Mouse (Mus musculus) hindbrain, embryonic 10.5 days (tissue): ENCODE results near the gene Laptm4a. TPM values are rescaled to one million over a fixed set of nuclear protein-coding genes. Genes with fewer than 3 reads are reported as not detected.

Experiments
- DNase-seq: peaks from one replicate; pipeline ENCODE4 v3.0.0-alpha.2; 2017; ENCODE audit warnings: low spot score
- H3K27ac ChIP-seq: fragments of 300-500 bp; sonication (generic); 2 replicates; pipeline ENCODE4 v1.5.1; 2016; ENCODE audit warnings: mild to moderate bottlenecking, moderate library complexity
- H3K27me3 ChIP-seq: fragments of 300-500 bp; sonication (generic); 2 replicates; pipeline ENCODE4 v1.6.1; 2016; ENCODE audit warnings: mild to moderate bottlenecking; ENCODE audit not compliant: poor library complexity, insufficient read depth, severe bottlenecking
- H3K36me3 ChIP-seq: fragments of 300-500 bp; sonication (generic); 2 replicates; pipeline ENCODE4 v1.6.1; 2016; ENCODE audit warnings: mild to moderate bottlenecking, moderate library complexity
- H3K4me1 ChIP-seq: fragments of 300-500 bp; sonication (generic); replicated peaks from 2 replicates; pipeline ENCODE4 v1.6.1; 2016; ENCODE audit warnings: mild to moderate bottlenecking
- H3K4me3 ChIP-seq: fragments of 300-500 bp; sonication (generic); 2 replicates; pipeline ENCODE4 v1.5.1; 2016; ENCODE audit warnings: mild to moderate bottlenecking, moderate library complexity
- H3K9me3 ChIP-seq: fragments of 300-500 bp; sonication (generic); 2 replicates; pipeline ENCODE4 v1.6.1; 2016; ENCODE audit warnings: mild to moderate bottlenecking, moderate library complexity
- WGBS: fragments of 180-500 bp; shearing (Covaris S2); methylation state at CpG from one replicate; pipeline ENCODE4 v1.1.7; 2016; 5-methylcytosine and 5-hydroxymethylcytosine counted together
- polyA plus RNA-seq: library from polyadenylated mRNA; unstranded; fragments of >200 nt; fragmentation: Nextera tagmentation; extraction: Ambion mirVana; gene quantifications from 2 replicates; pipeline ENCODE4 v1.2.1, GENCODE M21; 2016

The Laptm4a gene
- polyA plus RNA-seq, 1 experiment from 2014 or later, result 130 TPM

DNA sequence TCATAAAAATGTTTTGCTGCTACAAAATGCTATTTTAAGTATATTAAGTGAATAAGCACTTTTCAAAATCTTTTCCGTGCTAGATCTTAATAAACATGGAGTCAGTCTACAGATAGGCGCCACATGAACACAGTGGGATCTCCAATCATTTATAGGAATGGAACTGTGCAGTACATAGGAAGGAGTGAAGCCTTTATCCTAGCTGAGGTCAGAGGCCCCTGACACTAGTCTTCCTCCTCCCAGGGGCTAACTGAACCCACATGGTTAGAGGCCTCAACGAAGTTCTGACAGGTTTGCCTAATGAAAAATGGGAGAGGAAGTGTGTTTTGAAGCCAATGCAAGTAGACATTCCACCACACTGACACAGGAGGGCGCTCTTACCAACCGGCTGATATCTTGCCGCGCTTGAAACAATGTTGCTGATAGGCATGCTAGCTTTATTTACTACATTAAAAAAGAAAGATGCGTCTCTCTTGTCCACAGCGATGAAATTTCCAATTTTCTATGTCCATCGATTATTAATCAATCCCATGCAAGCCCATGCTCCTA, 32.3 kb upstream of the Laptm4a start:
- WGBS, result 23% methylated on average over 10 of the region's 10 CpGs
- Histone ChIP-seq H3K27ac (no peak overlapping the region), H3K36me3 (no peaks in the 10 kb centered on the region), H3K4me3 (no peak overlapping the region), H3K9me3 (no peaks in the 10 kb centered on the region), H3K27me3 (0 out of 2 replicates have a peak, but pooled peaks cover 4% of the 10 kb centered on the region), H3K4me1 (peaks cover 31% of the 10 kb centered on the region)
- DNase-seq, result peak; percentile 74

DNA sequence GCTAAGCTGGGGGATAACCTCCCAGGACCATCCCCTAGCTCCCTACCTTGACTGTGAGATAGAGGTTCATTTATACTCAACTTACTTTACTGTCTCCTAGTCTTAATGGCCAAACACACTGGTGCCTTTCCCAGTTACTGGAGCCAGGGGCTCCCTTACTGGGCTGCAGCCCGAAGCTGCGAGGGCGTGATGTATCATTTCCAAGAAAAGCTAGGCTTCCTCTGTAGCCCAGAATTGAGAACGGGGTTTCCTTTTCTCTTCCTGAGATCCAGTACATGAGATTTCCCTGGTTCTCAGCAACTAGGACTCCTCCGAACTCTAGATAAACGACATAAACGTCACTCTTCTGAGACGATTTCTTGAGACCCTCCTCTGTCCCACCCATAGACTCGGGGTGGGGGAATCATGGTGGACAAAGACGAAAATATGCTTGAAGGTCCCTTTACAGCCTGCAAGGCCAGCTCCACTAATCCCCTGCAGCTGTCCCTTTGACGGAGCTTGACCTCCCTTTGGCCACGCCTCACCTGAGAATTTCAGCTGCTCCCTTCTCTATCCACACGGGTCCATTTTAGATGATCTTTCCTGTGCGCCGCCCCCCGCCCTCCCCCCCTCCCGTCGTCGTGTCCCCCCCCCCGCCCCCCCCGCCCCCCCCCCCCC, 28.5 kb upstream of the Laptm4a start:
- Histone ChIP-seq H3K9me3 (no peaks in the 10 kb centered on the region), H3K36me3 (no peaks in the 10 kb centered on the region), H3K4me3 (no peak overlapping the region), H3K27me3 (no peaks in the 10 kb centered on the region), H3K27ac (no peak overlapping the region), H3K4me1 (peaks cover 18% of the 10 kb centered on the region)
- WGBS, result 47% methylated on average over 18 of the region's 21 CpGs
- DNase-seq, result no peak

DNA sequence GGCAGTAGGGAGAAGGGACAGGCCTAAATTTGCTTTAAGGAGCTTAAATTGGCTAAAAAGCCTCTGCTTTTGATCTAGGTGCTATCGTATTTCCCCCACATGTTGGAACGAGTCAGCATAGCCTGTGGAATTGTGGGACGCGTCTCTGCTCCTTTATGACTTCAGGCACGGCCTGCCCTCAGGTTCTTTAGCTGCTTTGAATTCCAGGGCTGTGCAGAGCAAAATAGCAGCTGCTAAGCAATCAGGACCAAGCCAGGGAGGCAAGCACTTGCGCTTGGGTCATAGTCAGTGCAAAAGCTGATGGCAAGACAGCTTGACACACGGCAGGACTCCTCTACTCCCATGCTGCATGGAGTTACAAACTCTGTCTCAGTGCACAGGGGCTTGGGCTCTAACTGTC, 24.3 kb upstream of the Laptm4a start:
- no peaks in the 10 kb centered on the region for H3K36me3 ChIP-seq
- no peak overlapping the region for H3K4me3 ChIP-seq
- WGBS, result 64% methylated on average over 7 of the region's 7 CpGs
- peak overlapping the region; percentile 35; the same call in 1 of the 2 replicates for H3K27ac ChIP-seq
- no peaks in the 10 kb centered on the region for H3K27me3 ChIP-seq
- H3K9me3 ChIP-seq, result no peaks in the 10 kb centered on the region
- peaks cover 52% of the 10 kb centered on the region for H3K4me1 ChIP-seq
- no peak for DNase-seq

DNA sequence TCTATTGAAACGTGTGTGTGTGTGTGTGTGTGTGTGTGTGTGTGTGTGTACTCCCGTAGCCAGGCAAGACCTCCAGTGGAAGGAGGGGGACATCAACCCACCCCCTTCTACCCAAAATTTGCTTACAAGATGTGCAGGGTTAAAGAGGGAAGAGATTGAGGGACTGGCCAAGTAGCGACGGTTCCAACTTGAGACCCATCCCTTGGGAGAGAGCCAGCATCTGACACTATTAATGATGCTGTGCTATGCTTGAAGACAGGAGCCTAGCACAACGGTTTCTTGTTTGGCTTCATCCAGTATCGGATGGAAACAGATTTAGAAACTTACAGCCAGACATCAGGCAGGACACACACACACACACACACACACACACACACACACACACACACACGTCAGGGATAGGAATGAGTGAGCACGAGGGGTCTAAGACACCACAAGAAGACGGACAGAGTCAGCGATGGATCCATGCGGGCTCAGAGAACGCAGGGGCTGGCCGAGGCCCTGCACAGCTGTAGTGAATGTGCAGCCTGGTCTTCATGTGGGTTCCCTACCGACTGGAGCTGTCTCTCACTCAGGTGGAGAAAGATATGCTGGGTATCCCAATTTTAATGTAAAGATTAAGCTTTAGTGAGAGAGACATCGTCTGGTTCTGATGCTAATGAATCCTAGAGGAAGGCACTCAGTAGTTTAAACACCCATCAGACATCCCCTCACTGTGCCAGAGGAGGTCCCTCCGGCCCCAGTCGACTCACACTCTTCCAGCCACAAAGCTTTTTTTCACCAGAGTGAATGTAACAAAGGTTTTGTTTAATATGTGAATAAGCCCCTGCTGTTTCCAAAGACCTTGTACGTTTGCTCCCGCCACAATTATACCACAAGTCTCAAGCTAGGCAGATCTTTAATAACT, 22.3 kb upstream of the Laptm4a start:
- Histone ChIP-seq H3K27me3 (no peaks in the 10 kb centered on the region), H3K36me3 (no peaks in the 10 kb centered on the region), H3K9me3 (no peaks in the 10 kb centered on the region), H3K27ac (peak overlapping the region; percentile 81), H3K4me3 (no peak overlapping the region), H3K4me1 (peaks cover 46% of the 10 kb centered on the region)
- 56% methylated on average over 19 of the region's 19 CpGs for WGBS
- no peak for DNase-seq

DNA sequence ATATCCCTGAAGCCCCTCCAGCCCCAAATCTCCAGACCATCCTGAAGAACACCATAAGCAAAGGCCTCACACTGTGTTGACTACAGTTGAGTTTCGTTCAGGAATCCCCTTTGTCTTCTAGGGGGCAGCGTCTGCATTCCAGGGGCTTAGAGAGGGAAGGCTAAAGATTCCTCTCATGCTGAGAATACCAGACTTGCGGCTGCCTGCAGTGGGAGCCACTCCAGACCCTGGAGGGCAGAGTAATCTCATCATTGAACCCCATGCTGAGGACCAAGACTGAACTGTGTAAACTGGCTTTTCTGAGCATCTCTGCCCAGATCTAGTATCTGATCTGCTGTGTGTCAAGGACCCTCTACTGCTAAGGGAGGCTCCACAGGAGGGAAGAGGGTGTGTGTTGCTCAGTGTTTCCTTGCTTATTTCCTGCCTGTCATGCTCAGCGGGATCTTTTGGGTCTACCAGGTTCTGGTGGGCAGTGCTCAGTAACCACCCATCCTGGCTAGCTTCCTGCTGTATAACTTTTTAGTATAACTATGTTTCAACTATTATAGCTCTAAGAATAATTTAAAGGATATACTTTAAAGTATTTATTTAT, 21.3 kb upstream of the Laptm4a start:
- 15% methylated on average over 4 of the region's 4 CpGs for WGBS
- DNase-seq, result no peak
- H3K27me3 ChIP-seq, result no peaks in the 10 kb centered on the region
- no peaks in the 10 kb centered on the region for H3K36me3 ChIP-seq
- H3K9me3 ChIP-seq, result no peaks in the 10 kb centered on the region
- H3K4me1 ChIP-seq, result peaks cover 45% of the 10 kb centered on the region
- H3K4me3 ChIP-seq, result no peak overlapping the region
- H3K27ac ChIP-seq, result peak overlapping the region; percentile 81

DNA sequence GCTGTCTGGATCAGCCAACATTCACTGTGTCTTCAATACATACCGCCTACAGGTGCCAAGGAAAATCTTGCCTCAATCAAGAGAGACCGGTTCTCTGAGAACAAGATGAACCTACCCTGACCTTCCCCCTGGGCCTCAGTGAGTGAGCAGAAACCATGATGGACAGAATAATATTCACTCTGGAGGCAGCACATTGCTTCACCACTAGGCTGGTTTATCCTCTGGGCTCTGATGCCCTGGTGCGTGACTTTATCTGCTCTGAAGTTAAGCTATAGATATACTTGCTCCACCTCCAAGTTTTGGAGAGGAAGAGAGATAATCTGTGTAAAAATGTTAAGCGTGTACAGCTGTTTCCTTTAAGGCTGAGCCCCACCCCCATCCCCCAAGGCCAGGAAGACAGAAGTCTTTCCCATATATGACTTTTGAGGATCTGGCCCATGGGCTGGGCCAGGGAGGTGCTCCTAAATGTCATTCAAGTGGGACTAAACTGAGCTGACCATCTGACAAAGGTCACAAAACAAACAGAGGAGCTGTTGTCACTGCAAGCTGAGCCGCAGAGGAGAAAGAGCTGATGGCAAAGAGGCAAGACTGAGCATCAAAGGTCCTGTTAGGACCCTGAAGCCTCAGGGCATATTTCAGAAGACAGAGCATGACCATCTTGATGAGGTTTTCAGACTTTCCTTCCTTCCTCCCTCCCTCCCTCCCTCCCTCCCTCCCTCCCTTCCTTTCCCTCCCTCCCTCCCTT, 20.4 kb upstream of the Laptm4a start:
- Histone ChIP-seq H3K4me3 (no peak overlapping the region), H3K4me1 (peaks cover 45% of the 10 kb centered on the region), H3K36me3 (no peaks in the 10 kb centered on the region), H3K27me3 (no peaks in the 10 kb centered on the region), H3K9me3 (no peaks in the 10 kb centered on the region), H3K27ac (peak overlapping the region; percentile 37)
- 48% methylated on average over 5 of the region's 5 CpGs for WGBS
- no peak for DNase-seq

DNA sequence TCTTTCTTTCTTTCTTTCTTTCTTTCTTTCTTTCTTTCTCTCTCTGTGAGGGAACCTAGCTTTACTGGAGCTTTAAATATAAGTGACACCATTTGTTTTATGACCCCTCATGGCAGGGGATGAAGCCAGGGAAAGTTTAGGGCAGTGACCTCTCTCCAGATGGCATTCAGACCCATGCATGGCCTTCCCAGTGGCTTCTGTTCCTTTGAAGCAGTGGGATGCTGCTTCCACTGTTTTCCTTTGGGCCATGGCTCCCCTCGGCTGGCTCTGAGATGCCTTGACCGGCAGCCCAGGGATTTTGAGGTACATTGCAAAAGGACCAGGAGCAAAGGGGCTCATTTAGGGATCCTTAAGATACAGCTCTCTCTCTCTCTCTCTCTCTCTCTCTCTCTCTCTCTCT, 19.5 kb upstream of the Laptm4a start:
- H3K9me3 ChIP-seq, result no peaks in the 10 kb centered on the region
- WGBS, result 12% methylated on average over 2 of the region's 2 CpGs
- H3K27me3 ChIP-seq, result no peaks in the 10 kb centered on the region
- H3K4me1 ChIP-seq, result peaks cover 45% of the 10 kb centered on the region
- H3K36me3 ChIP-seq, result no peaks in the 10 kb centered on the region
- peak overlapping the region; percentile 82 for H3K27ac ChIP-seq
- DNase-seq, result no peak
- H3K4me3 ChIP-seq, result no peak overlapping the region

DNA sequence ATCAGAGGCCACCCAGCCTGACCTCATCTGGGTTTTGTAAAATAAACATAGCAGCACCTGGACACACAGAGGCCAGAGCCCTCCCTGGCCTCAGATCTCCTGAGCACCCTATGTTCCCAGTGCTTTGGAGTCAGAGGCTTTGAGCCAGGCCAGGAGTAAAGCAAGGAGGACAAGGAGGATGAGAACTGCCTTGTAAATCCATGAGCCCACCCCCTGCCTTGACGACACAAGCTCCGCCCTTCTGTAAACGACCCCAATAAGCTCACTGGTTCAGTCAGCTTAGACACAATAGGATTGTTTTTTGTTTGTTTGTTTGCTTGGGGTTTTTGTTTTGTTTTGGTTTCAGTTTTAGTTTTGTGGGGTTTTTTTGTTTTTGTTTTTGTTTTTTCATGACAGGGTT, 19.0 kb upstream of the Laptm4a start:
- WGBS, result 34% methylated on average over 3 of the region's 3 CpGs
- DNase-seq, result no peak
- H3K36me3 ChIP-seq, result no peaks in the 10 kb centered on the region
- peaks cover 42% of the 10 kb centered on the region for H3K4me1 ChIP-seq
- H3K27ac ChIP-seq, result peak overlapping the region; percentile 82
- H3K4me3 ChIP-seq, result no peak overlapping the region
- no peaks in the 10 kb centered on the region for H3K9me3 ChIP-seq
- H3K27me3 ChIP-seq, result no peaks in the 10 kb centered on the region

DNA sequence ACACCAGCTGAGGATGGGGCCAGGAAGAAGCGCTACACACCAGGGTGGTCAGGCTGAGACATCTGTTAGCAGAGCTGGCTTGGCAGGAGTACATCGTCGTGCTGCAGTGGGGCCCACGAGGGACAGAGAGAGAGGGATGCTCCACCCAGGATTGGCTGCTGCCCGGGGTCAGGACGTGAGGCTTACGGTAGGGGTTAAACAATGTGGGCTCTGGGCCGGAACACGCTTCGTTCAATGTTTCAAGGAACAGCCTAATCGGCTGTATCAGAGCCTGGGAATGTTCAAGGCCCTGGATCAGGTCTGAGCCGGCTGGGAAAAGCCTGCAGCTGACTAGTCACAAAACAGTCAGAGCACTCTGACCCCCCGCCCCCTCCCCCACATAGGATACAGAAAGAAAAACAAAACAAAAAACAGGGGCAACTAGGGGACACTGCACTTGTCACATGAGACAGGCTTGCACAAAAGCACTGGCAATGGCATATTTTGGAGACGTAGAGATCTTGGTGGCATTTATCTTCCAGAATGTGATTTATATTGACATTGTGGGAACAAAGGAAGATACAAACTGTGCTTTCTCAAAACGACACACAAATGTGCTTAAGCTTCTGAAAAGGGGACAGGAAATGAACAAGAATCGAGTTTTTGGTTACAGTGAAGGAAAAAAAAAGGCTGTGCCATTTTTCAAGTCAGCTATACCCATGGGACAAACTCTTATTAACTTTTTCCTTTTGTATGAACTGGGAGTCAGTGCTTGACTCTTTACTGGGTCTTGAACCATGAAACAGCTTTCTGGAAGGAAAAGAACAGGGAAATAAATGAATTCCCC, 8.4 kb upstream of the Laptm4a start:
- Histone ChIP-seq H3K36me3 (no peaks in the 10 kb centered on the region), H3K27me3 (no peaks in the 10 kb centered on the region), H3K9me3 (no peaks in the 10 kb centered on the region), H3K27ac (peak overlapping the region; percentile 93), H3K4me3 (peak overlapping the region; percentile 28), H3K4me1 (peaks cover 43% of the 10 kb centered on the region)
- WGBS, result 11% methylated on average over 16 of the region's 16 CpGs
- peak; percentile 78 for DNase-seq

DNA sequence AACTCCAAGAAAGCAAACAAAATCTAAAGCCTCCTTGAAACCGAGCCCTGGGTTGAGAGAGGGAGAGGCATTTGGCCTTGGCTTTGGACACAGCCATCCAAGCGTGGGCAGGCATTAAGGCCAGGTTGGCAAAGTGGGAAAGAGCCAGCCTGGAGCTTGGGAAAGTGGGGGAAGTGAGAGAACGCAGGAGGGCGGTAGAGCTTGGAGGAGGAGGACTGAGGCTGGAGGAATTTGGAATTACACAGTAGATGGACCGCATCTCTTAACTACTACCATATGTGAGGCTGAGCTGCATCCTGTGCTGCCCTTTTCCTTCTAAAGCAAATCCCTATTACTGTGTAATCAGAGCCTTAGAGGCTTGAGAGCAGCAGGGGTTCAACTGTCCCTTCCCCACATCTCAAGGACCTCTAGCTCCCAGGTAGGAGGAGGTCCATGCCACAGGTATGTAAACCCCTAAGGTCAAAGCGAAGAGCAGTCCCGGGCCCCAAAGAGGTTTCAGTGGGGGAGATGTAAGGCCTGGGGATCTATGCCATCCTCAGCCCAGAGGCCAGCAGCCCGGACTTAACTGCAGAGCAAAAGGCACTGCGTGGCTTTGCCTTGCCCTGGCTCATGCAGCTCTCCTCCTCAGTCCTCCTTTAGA, 7.6 kb upstream of the Laptm4a start:
- no peak overlapping the region for H3K4me3 ChIP-seq
- 52% methylated on average over 9 of the region's 9 CpGs for WGBS
- no peaks in the 10 kb centered on the region for H3K36me3 ChIP-seq
- H3K9me3 ChIP-seq, result no peaks in the 10 kb centered on the region
- peaks cover 43% of the 10 kb centered on the region for H3K4me1 ChIP-seq
- peak overlapping the region; percentile 93 for H3K27ac ChIP-seq
- DNase-seq, result peak; percentile 44
- no peaks in the 10 kb centered on the region for H3K27me3 ChIP-seq

DNA sequence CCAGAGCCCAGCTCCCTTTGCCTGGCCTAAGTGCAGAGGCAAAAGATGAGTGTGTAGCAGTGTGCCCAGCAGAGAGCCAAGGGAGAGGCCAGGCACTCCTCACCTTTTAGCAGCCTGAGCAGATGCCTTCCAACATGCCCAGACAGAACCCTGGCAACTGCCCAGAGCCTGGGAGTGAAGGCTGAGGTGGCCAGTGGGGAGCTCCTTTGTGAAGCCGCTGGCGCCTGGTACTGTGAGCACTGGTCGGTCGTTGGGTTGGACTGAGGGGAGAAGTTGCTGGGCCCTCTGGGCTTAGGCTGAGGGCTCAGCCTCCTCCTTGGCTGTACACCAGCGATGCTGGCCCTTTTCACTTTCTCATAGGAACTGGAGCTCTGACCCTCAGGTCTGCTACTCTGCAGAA, 5.1 kb upstream of the Laptm4a start:
- Histone ChIP-seq H3K4me1 (peaks cover 50% of the 10 kb centered on the region), H3K36me3 (no peaks in the 10 kb centered on the region), H3K9me3 (no peaks in the 10 kb centered on the region), H3K27me3 (no peaks in the 10 kb centered on the region), H3K4me3 (no peak overlapping the region), H3K27ac (peak overlapping the region; percentile 86)
- peak; percentile 43 for DNase-seq
- WGBS, result 36% methylated on average over 5 of the region's 5 CpGs
